Mouse (Mus musculus) spleen, postnatal 4 days (tissue): ENCODE measurements at regions not wholly inside any gene's neighbourhood (a gene's known extent, or its start where the extent isn't known, plus 50 kb on each side); places are given as distances from the start of the nearest gene placed in this dataset.

Experiments used
- DNase-seq, 2 experiments: peaks; one replicate each; pipeline ENCODE4 v3.0.0; 2022; ENCODE audit warnings: low spot score in 2 of 2

GRCm38 (mm10) chr11:25538641-25539258 lies 671.8 kb downstream of the 5730522E02Rik start:
- DNase-seq = no peak

GRCm38 (mm10) chr11:25536069-25536468 lies 674.5 kb downstream of the 5730522E02Rik start:
- no peak for DNase-seq

GRCm38 (mm10) chr11:25533081-25533480 lies 677.5 kb downstream of the 5730522E02Rik start:
- no peak for DNase-seq

GRCm38 (mm10) chr11:25531668-25532398 lies 678.7 kb downstream of the 5730522E02Rik start:
- DNase-seq = no peak

- no peak for DNase-seq
Measured at GRCm38 (mm10) chr11:25528056-25528455, 682.5 kb downstream of the 5730522E02Rik start.

GRCm38 (mm10) chr11:25518903-25519302 lies 691.7 kb downstream of the 5730522E02Rik start:
- DNase-seq = no peak

- no peak for DNase-seq
Measured at GRCm38 (mm10) chr11:25518131-25518530, 692.4 kb downstream of the 5730522E02Rik start.

GRCm38 (mm10) chr11:25505500-25505899 lies 705.1 kb downstream of the 5730522E02Rik start:
- no peak for DNase-seq

GRCm38 (mm10) chr11:25473682-25474365 lies 736.7 kb downstream of the 5730522E02Rik start:
- no peak for DNase-seq

GRCm38 (mm10) chr11:25469819-25470218 lies 740.7 kb downstream of the 5730522E02Rik start:
- DNase-seq = no peak

GRCm38 (mm10) chr11:25437206-25437605 lies 773.4 kb downstream of the 5730522E02Rik start:
- DNase-seq = no peak

GRCm38 (mm10) chr11:25435645-25436044 lies 774.9 kb downstream of the 5730522E02Rik start:
- no peak for DNase-seq

GRCm38 (mm10) chr11:25423186-25423585 lies 787.4 kb downstream of the 5730522E02Rik start:
- no peak for DNase-seq

GRCm38 (mm10) chr11:25421486-25421885 lies 789.1 kb downstream of the 5730522E02Rik start:
- DNase-seq = no peak

- no peak for DNase-seq
Measured at GRCm38 (mm10) chr11:25410403-25411090, 800.0 kb downstream of the 5730522E02Rik start.

- no peak for DNase-seq
Measured at GRCm38 (mm10) chr11:25391649-25392048, 818.9 kb downstream of the 5730522E02Rik start.

- DNase-seq = no peak
Measured at GRCm38 (mm10) chr11:25367111-25367510, 843.5 kb downstream of the 5730522E02Rik start.

GRCm38 (mm10) chr11:25365433-25365832 lies 845.1 kb downstream of the 5730522E02Rik start:
- no peak for DNase-seq

GRCm38 (mm10) chr11:25359723-25360122 lies 850.8 kb downstream of the 5730522E02Rik start:
- DNase-seq = no peak

- DNase-seq = no peak
Measured at GRCm38 (mm10) chr11:25357717-25358411, 852.7 kb downstream of the 5730522E02Rik start.
